Mouse (Mus musculus) gastrocnemius, postnatal 25 days (tissue): ENCODE results near the gene Ctnna3. TPM values are rescaled to one million over a fixed set of nuclear protein-coding genes. Genes with fewer than 3 reads are reported as not detected.

ENCODE experiments used
- DNase-seq: peaks from one replicate; pipeline ENCODE4 v3.0.0; 2022
- total RNA-seq, 2 experiments: library from RNA; stranded (reverse); gene quantifications; 1 replicate in 1 of 2; 2 replicates in 1 of 2; pipeline ENCODE4 v1.2.3; 2021

Ctnna3 gene
- total RNA-seq, 2 experiments from 2014 or later: 11.0 to 15.8 TPM

DNA sequence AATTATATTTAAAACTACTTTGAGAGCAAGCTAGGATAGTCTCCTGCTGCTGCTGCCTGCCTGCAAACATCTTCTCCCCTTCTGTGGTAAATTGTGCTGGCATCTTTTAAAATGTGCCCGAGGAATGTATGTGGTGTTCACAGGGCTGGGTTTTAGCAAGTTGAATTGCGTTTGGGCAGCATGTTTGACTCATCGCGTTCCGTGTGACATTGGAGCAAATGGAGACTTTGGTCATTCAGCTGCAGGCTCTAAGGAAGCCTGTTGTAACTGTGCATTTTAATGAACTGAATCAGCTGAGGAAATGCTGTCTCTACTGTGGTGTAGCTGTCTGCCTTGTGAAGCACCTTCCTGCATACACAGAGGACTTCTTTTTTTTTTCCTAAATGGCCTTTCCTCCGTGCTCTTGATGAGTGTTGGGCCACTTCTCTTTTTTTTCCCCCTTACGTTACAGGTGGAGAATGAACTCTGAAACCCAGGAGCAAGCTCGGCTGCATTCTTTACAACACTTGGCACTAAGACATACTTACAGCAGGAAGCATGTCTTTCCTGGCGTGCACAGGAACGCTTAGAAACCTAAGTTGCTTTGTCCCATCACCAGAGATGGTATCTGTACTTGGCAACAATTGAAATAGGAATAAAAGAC, 646.6 kb downstream of the Ctnna3 start:
- DNase-seq: no peak

DNA sequence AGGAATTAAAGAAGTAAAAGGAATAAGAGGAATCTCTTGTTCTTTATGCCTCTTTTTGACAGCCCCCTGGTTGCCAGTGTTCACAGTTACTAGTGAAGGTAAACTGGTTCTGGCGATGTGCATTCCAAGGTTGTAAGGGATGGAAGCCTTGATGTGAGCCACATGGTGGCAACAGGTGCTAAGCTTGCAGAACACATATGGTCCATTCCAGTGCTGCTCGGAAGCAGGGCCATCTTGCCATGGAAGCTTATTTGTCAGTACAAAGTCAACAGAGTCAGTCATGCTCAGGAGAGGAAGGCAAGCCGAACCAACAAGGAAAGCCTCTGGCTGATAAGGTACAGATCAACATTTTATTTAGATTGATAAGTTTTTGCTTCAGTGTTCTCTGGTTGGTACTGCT, 652.4 kb downstream of the Ctnna3 start:
- DNase-seq: no peak

DNA sequence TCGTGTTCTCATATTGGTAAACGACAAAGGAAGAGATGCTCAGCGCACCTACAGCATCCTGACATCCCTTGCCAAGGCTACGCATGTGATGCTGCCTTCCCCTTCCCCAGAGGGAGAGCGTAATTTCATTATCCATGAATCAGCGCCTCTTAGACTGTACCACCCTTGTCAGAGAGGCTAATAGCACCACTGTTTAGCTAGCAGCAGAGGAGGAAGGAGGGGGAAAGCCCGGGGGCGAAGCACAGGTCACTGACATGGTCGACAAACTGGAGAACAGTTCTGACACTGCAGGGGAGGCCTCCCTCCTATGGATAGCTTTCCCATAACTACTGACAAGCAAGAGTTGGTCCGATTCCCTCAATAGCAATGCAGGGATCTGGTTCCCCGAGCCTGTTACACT, 653.9 kb downstream of the Ctnna3 start:
- DNase-seq: no peak

DNA sequence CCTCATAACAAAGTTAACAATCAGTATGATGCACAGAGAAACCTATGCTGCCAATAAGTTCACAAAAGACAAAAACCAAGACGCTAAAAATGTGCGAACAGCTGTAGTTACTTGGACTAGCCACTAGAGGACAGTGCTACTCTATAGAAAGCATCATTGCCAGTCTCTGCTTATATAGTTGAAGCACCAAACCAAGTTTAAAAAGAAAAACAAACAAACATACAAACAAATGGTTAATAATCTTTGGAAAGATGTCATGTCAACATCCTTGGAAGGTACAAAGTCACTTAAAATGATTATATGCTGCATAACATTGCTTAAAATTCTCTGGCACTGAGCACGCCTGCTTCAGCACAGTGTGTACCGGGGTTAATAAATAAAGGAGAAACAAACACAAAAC, 654.6 kb downstream of the Ctnna3 start:
- no peak for DNase-seq

DNA sequence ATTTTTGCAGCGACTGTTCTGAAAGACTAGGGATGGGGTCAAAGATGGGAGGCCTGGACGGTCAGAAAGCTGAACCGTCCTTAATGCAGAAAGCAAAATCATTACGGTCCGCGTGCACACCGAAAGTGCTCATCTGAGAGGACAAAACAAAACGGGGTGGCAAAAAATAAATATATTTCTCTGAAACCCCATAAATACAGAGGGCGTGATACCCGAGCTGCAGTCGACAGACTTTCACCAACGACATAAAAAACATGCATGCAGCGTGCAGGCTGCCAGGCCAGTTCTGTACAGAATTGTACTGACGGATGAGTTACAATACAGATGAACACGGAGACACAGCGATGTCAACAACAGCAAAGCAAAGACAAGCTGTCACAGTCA, 656.3 kb downstream of the Ctnna3 start:
- DNase-seq: no peak

DNA sequence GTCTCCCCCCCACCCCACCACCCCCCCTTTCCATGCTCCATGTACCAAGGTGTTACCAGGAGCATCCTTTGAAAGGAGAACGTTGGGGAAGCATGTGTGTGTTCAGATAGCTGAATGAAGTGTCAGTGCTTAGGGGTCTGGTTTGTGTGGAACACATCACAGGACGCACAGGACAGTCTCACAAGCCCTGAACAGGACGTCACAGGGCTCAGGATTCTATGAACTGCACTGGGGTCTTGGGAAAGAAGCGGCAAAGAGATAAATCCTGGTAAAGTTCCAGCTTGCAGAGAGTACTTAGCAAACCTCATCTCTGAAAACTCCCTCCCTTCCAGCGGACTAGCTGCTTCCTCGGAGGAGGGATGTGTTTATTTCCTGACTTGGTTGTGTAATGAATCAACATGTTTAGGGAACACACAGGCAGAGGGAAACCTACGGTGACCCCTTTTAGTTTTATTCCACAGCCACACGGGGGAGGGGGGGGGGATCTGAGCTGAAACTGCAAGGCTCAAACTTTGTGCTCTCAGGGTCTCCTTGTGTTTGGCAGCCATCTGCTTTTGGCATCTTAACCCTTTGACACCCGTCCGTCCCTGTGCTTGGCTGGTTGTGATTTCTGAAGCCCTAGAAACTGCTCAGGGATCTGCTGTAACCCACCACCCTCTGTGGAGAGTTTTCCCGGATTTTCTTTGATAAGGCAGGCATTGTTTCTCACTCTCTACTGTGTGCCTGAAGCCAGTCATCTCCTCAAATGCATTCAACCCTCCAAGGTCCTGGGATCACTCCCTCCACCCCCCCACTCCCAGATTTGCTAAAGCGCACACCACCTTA, 656.9 kb downstream of the Ctnna3 start:
- no peak for DNase-seq

DNA sequence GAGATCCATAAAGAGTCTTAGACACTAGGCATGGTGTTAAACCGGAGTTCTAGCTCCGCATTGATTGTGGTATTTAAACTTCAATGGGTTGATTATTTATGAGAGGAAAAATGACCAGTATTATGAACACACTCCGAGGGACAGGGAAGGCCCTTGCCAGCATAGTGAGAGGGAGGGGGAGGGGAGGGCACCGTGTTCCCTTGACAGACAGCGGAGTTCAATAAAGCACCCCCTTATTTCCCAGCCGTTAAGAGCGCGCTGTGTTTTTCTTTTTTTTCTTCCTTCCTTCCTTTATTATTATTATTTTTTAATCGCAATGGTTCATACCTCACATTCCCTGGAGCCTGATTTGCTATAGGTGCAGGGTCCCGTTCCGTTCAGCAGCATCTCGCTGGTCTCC, 657.6 kb downstream of the Ctnna3 start:
- no peak for DNase-seq

DNA sequence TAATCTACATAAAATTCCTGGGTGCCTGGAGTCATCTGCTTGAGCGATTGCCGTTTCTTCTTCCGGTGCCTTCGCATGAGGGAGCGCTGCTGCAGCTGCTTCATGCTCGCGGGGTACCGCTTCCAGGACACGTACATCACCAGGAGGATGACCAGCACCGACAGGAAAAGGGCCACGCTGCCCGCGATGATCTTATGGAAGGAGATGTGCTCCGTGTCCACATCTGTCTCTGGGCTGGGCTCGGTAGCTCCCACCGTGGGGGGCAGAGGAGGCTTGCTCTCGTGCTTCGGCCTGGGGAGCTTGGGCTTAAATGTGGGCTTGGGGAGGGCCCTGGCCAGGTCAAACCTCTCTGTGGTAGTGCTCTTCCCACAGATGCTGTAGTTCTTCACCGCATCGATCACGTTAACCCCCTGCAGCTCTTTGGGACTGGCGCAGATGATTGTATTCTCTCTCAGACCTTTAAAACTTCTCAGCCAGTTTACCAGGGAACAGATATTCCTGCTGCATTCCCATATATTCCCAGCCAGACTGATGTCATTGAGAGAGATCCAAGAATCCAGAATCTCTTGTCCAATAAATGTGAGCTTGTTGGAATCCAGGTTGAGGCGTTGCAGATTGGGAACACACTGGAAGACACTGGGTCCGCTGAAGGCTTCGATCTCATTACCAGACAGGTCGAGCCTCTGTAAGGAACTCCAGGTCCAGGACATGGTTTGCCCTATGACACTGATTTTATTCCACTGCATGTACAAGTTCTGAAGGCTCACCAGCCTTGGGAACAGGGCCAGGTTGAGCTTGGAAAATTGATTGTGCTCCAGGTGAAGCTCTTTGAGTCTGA, 658.3 kb downstream of the Ctnna3 start:
- DNase-seq: no peak

DNA sequence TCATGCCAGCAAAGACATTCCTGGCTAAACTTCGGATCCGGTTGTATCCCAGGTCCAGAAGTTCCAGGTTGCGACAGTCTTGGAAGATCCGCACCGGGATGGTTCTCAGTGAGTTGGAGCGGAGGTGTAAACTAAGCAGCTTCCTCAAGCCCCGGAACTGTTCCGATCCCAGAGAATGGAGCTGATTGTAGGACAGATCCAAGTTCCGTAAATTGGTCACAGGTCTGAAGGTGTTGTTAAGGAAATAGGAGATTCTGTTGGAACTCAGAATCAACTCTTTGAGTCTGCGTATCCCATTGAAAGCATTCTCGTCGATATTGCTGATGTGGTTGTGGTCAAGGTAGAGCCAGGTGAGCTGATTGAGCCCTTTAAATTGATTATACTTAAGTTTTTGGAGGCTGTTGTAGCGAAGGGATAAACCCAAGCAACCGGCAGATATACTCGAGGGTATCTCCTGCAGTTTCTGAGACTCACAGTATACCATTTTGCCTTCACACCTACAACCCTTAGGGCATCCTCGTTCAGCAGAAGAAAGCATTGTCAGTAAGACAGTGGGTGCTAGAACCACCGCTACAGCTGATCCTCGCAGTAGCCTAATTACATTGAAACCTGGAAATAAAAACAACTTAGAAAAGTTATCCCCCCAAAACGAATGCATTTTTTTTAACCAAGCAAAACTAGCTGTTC, 659.0 kb downstream of the Ctnna3 start:
- DNase-seq: no peak

DNA sequence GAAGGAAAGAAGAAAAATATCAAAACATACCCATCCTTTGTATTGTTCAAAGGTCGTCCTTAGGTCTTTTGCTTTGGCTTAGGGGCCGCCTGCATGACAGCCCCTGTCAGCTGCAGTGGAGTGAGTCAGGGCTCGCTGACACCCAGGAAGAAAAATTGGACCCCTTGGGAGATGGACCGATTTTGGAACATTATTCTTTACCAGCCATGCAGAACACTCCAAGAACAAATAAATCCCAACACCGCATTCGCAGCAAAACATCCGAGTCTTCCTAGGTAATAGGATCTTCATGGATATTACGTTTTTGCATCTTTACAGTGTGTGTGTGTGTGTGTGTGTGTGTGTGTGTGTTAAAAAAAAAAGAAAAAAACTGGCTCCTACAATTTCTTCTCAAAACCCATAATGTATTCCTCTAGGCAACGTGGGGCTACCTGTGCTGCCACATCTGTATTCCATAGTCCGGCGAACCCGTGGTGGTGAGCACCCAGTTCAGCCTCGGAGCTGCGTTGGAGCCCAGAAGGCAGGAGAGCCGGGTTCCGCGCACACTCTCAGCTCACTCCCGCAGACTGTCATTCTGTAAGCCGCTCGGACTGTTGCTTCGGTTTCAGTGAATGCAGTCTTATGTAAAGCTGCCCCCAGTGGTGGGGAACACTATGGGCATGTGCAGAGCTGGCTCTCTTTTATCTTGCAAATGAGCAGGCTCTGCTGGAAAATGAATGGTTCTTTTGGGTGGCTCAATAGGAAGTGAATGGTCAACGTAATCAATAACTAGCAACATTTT, 660.0 kb downstream of the Ctnna3 start, which contains the start of gene Lrrtm3:
TSS of gene Lrrtm3 (minus strand) at position 598 of the 781 bp plus-strand sequence.
- DNase-seq: peak; percentile 9

DNA sequence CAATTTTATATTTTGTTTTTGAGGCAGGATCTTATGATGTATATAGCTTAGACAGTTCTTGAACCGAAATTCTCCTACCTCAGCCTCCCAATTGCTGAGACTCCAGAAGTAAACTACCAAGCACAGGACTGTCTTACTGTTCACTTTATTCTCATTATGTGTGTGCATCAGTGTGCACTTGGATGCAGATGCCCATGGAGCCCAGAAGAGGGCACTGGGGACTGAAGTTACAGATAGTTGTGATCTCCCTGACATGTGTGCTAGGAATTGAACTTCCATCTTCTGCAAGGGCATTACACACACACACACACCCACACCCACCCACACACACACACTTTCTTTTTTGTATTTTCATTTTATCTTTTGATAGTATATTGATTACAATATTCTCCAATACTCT, 666.6 kb downstream of the Ctnna3 start:
- no peak for DNase-seq

DNA sequence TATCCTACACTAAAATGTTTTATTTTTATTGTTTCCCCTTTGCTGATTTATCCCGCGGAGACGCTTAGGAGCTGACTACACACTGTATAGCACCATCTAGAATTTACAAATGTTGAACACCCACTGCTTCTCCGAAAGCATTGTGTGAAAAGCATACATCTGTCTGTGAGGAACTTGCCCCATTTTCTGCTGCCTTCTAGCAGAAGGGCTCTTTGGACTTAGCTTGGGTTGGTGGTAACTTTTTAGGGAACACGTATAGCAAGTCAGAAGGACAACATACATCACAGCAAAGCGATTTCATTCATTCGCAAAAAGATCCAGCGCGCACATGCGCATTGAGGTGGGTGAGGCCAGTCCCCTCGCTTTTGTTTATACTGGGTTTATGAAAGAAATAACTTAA, 685.3 kb downstream of the Ctnna3 start:
- DNase-seq: no peak

DNA sequence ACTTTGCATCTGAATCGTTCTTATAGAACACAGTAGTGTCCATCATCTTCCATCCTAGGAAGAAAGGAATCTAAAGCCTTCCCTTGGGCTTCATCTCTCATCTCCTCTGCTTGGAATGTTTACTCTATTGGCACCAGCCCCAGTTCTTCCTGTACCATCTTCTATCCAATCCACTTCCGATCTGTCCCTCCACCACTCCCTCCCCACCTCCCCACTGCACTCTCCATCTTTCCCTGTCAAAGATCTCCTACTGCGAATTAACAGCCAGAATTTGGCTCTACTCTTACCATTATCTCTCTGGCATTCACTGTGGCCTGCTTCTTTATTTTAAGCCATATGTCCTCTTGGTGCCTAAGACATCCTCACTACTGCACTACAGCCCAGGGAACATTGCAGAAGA, 688.9 kb downstream of the Ctnna3 start:
- DNase-seq: no peak

DNA sequence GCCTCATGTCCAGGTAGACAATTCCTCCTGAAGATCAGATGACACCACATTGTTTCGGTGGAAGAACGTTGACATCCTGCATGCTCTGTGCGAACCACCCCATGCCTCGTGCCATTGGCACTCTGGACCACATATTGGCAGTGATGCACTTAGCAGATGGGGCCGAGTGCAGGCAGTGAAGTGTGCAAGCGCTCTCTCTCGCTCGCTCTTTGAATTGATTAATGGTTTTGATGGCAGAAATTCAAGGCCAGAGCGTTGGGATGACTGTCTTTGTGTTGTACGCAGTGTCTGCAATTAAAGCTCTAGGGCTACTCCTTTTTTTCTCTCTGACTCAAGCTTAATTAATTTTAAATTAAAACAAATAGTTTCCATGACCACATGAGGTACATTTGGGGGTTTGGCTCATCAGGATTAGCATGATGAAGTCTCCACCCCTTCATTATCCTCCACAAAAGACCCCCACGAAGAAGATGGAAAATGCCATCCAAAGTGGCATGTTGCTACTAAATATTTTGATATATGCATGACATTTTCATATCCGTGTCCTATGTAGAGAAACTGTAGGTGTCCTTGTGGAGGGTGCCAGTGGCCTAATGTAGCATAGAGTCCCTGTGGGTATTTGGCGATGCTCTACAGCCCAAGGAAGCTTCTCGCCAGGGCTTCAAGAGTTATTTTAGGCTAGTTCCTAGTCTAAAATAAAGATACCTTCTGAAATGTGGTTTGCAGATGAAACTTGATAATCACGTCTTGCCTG, 700.7 kb downstream of the Ctnna3 start:
- DNase-seq: no peak

DNA sequence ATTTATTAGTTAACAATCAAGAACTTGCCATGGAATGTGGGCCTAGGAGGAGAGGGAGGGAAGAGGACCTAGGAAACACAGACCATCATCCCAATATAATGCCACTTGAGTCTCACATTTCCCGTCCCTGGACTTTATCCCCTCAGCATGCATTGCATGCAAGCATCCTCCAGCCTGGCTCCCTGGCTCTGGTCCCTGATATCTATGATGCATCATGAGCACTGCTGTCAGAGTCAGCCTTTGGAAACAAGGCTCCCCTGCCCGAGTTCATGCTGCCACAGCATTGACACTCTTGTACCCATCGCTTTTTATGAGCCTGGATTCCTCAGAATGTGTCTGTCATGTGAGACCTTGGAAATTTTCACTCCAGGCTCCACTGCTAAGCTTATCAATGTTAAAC, 703.6 kb downstream of the Ctnna3 start:
- DNase-seq: no peak

DNA sequence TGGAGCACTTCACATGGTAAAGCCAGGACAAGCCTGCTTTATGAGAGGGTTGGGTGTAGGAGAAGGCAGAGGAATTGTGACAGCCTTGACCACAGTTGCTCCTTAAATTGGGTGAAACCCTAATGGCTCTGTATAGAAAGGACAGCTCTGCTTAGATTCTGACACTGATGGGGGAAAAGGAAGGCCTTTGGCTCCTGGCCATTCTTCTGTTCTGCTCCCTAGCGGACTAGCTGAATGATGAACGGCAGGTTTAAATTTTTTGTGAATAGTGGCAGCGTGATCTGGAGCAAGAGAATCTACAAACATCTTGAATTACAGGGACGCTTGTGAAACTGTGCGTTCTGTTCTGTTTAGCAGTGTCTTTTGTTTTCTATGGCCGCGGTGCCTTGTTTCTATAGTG, 705.6 kb downstream of the Ctnna3 start:
- no peak for DNase-seq

DNA sequence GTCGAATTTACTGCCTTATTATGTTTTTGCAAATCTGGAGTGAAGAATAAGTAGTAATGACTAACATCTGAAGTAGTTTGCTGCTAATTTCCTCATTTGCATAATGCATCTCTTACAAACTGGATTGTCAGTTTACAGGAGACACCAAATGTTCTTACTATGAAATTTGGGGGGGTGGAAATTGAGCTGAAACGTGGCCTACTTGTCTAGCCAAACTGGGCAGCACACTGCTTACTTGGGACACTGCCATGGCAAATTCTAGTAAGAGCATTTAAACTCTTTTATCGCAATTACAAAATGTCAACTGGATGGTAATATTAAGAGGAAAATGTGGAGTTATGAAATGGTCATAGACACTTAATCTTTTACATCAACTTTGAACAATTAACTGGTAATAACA, 716.6 kb downstream of the Ctnna3 start:
- DNase-seq: no peak

DNA sequence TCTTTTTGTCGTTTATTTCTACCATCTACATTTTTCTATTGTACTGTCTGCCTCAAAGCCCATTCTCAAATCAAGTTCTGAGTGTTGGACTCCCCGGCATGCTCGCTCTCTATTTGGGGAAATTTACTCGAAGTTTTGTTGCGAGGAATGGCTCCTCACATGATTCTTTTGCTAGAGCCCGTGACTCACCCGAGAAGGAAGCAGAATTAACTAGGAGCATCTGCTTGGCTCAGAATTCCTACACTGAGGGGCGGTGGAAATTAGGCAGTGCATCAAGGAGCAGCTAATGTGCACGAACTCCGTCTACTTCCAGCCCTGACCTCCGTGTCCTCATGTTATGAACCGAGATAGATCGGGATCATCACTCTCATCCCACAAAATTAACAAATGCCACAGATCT, 751.8 kb downstream of the Ctnna3 start:
- no peak for DNase-seq

DNA sequence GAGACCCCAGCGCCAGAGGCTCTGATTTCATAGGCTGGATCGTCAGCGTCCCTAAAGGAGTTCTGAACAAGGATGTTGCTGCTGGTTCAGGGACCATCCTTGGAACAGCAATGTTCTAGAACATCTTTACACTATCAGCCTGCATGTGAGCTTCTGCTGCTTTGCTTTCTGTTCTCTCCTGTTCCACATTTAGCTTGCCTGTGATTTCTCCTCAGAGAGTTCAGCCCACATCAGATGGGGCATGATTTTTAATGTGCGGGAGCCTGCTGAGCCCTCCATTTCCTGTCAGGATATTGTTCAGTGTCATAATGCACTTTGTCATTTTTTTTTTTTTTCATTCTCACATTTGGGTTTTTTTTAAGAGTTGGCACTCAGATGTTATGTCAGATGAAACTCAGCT, 752.8 kb downstream of the Ctnna3 start:
- DNase-seq: no peak

DNA sequence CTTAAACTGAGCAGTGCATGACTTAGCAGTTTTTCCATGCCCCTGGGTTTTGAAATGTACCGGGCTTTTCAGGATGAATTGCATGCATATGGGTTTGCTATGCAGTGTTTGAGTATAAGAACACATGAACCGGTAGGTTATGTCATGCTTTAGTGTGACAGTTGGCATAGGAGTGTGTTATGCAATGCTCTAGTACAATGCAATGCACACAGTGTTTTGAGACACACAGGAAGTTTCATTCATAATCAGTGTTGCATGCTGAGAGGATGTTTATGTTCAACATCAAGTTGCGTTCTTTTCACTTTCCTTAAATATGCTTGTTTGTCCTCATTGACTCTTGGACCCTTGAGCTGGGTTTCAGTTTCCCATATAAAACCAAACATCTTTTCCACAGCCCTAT, 758.1 kb downstream of the Ctnna3 start:
- no peak for DNase-seq

DNA sequence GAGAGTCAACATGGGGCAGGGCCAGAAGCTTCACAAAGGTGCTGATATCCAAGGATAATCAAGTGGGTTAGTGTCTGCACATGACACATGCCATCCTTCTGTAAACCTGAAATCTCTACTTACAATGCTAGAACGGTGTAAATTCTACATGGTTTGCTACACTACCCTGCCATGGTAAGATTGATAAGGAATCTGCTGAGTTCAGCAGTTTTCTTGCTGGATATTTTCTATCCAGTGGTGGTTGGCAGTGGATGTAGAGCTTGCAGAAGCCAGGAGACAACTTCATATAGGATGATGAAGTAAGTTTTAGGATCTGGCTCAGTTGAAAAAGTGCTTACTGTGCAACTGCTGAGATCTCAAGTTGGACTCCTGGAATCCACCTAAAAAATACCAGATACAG, 767.7 kb downstream of the Ctnna3 start:
- DNase-seq: no peak
